Mouse (Mus musculus): ENCODE measurements around the gene Lyst.
A peak's percentile ranks its signal among the peaks of the same experiment; 100 is the strongest.
"Not testable (repeated sequence)": the region's sequence is repeated elsewhere in the genome, so short reads cannot be mapped to it uniquely, and the experiment has no call there.

Gene Lyst

GRCm38 (mm10) chr13:13784420-13784936 lies 194.3 kb downstream of the Lyst start:
- DNase-seq = no peak

DNA sequence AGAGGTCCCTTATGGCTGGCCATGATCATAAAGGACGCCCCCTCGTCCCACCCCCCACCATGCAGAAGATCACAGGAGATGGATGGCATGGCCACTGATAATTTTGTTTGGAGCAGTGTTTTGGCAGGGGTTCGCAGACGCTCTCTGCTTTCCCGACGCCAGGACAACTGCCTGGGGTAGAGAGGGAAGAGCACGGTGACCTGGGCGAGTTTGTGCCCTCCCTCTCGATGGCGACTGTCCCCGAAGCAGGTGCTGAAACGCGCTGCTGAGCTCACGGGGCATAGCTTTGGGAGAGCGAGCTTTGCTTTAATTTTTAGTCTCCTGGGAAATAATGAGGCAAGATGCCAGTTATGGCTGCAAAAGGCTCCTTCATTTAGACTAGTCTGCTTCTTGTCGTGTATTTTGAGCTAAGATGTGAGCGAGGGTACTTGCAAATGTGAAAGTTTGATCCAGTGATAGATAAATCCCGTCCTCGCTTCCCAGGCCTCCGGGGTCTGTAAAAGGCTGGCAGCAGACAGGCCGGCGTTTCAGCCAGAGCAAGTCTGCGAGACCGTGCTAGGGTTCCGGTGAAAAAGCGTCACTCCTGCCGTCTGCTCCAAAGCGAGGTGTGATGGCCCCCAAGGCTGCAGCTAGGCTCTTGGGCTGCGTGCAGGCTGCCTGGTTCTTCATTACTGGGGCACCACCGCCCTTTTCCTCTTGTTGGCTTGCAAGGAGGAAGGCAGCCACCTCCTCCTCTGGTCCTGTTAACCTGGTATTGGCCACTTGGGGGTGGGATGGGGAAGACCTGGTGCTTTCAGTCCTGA lies 195.0 kb downstream of the Lyst start:
- DNase-seq = peak; percentile 20

- no peak for DNase-seq
These were observed 196.8 kb downstream of the Lyst start for GRCm38 (mm10) chr13:13786971-13787370.

GRCm38 (mm10) chr13:13788070-13788469 lies 197.9 kb downstream of the Lyst start:
- DNase-seq = no peak

DNA sequence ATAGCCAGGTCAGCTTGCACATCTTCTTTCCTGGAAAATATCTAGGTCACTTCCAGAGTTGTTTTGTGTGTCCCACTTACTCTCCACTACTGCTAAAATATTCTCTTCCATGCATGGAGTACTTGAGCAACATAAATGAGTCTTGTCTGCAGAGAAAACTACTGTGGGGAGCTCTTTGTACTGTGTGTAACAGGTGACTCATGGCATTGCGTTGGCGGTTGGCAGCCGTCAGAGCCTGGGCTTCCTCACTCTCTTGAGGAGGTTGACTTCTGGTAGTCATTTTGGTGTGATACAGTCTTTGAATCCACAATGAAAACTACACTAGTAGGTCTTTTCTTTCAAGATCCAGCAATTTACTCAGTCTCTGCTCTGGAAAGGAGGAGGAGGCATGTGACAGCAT lies 201.8 kb downstream of the Lyst start:
- DNase-seq = no peak

- no peak for DNase-seq
These were observed 205.1 kb downstream of the Lyst start for GRCm38 (mm10) chr13:13795166-13795832.

DNA sequence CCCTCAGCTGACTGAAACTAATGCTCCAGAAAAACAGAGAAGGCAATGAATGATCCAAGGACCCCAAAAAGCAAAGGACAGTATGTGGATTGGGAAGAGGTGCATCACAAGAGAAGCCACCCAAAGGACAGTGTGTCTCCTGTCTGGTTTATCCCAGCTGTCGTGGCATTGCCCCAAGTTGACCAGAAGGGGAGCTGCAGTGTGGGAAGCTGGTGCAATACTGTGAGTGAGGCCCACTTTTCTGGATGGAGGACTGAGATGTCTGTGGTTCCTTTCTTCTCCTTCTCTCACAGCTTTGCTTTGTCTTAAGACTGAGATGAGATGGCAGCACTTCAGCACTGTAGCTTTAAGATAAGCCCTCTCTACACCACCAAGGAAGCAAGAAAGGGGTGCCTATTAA lies 205.9 kb downstream of the Lyst start:
- no peak for DNase-seq

DNA sequence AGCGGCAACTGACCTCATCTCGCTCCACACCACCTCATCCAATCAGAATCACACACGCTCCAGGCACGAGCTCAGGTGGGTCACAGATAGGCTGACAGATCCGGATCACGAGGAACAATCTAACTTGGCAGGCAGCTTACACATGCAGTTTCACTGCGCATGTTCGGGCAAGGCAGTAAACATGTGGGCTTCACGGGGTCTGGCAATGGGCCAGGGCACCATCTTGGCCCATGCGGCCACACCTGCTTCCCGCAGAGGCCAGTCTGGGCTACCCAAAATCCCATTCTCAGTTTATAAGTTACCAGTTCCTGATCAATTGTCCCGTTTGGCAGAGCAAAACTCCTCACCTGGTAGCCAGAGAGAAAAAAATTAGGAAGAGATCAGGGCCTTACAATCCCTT lies 207.6 kb downstream of the Lyst start:
- not testable (repeated sequence) for DNase-seq

- no peak for DNase-seq
These were observed 208.6 kb downstream of the Lyst start for GRCm38 (mm10) chr13:13798775-13799174.

- DNase-seq = peak; percentile 50
These were observed 218.3 kb downstream of the Lyst start for GRCm38 (mm10) chr13:13808337-13809132.

GRCm38 (mm10) chr13:13810885-13811284 lies 220.7 kb downstream of the Lyst start:
- DNase-seq = no peak

- no peak for DNase-seq
These were observed 228.5 kb downstream of the Lyst start for GRCm38 (mm10) chr13:13818696-13819095.

GRCm38 (mm10) chr13:13820234-13821123 lies 230.3 kb downstream of the Lyst start:
- no peak for DNase-seq

- DNase-seq = no peak
These were observed 234.7 kb downstream of the Lyst start for GRCm38 (mm10) chr13:13824946-13825345.

GRCm38 (mm10) chr13:13826533-13826932 lies 236.3 kb downstream of the Lyst start:
- no peak for DNase-seq

- peak; percentile 47 for DNase-seq
These were observed 237.9 kb downstream of the Lyst start for GRCm38 (mm10) chr13:13828125-13828524.

All from thymus, postnatal 14 days (tissue).